ENCODE assay signal across 17 mouse cellular contexts in genomic region chr5:147607256-147607975, GRCm38 (mm10).
A peak's percentile ranks its signal among the peaks of the same experiment; 100 is the strongest.
DNase-seq lines count a peak whose midpoint lies in the region; ATAC-seq and TF ChIP-seq lines count a peak whose summit lies in the region.
"Had no signal": no experiment of that assay in that cellular context is flagged by ENCODE, and none has a peak within 500 bp of the region (broad histone marks: within the 10 kb centered on the region; RNA-seq: fewer than 3 reads in every experiment).

No protein-coding gene starts in this region.

- 68% methylated on average over 13 of the region's 13 CpGs for WGBS in heart, embryonic 13.5 days
- WGBS in kidney, adult 2 months: 71% methylated on average over 13 of the region's 13 CpGs
- 73% methylated on average over 13 of the region's 13 CpGs for WGBS in kidney, embryonic 14.5 days

- H3K4me1 ChIP-seq in heart, embryonic 13.5 days: peaks cover 16% of the 10 kb centered on the region
- H3K4me1 ChIP-seq in kidney, adult 2 months (ENCODE audit: control insufficient read depth, insufficient read depth, low read length): peaks cover 4% of the 10 kb centered on the region; the same call in 1 of the 2 replicates
- no peaks in the 10 kb centered on the region for H3K4me1 ChIP-seq in kidney, embryonic 14.5 days (ENCODE audit: control insufficient read depth, insufficient read depth, low read length)
- H3K4me1 ChIP-seq: forebrain, embryonic 12.5 days; hindbrain, embryonic 15.5 days; midbrain, embryonic 13.5 days had no signal

- peak overlapping the region; percentile 10; the same call in 1 of the 2 replicates for H3K9ac ChIP-seq in heart, embryonic 13.5 days
- H3K9ac ChIP-seq in kidney, embryonic 14.5 days (ENCODE audit: low read depth, low read length): no peak overlapping the region
- H3K9ac ChIP-seq: forebrain, embryonic 12.5 days; hindbrain, embryonic 15.5 days; lung, embryonic 14.5 days; midbrain, embryonic 13.5 days had no signal

- no peak for ATAC-seq in heart, embryonic 13.5 days (ENCODE audit: extremely low read depth, insufficient number of reproducible peaks, low FRiP score, low TSS enrichment)
- no peak for ATAC-seq in kidney, embryonic 14.5 days (ENCODE audit: low FRiP score, low TSS enrichment)
- ATAC-seq: intestine, postnatal 0 days; midbrain, embryonic 13.5 days had no signal

- H3K4me3 ChIP-seq in heart, embryonic 13.5 days: no peak overlapping the region
- no peak overlapping the region for H3K4me3 ChIP-seq in kidney, adult 2 months (ENCODE audit: insufficient read depth, low read depth, low read length)
- H3K4me3 ChIP-seq in kidney, embryonic 14.5 days (ENCODE audit: low read length): no peak overlapping the region
- H3K4me3 ChIP-seq: forebrain, embryonic 12.5 days; heart, adult 2 months; hindbrain, embryonic 15.5 days; midbrain, embryonic 13.5 days had no signal

- no peak for DNase-seq in heart, postnatal 10 days
- DNase-seq in kidney, adult 2 months: peak; percentile 62
- DNase-seq in kidney, adult 9 months: peak; percentile 37
- DNase-seq in kidney, postnatal 36 days: peak; percentile 37 to 48
- no peak for DNase-seq in lung, postnatal 4 days
- DNase-seq: cerebellum, adult 9-10 months; lung, embryonic 14.5 days; retina, postnatal 1 day; thymus, postnatal 36 days had no signal

- no peaks in the 10 kb centered on the region for H3K36me3 ChIP-seq in heart, embryonic 13.5 days
- no peaks in the 10 kb centered on the region for H3K36me3 ChIP-seq in kidney, adult 2 months (ENCODE audit: control insufficient read depth, insufficient read depth, low read length)
- no peaks in the 10 kb centered on the region for H3K36me3 ChIP-seq in kidney, embryonic 14.5 days (ENCODE audit: control insufficient read depth, insufficient read depth, low read length)
- H3K36me3 ChIP-seq: forebrain, embryonic 12.5 days; hindbrain, embryonic 15.5 days; midbrain, embryonic 13.5 days had no signal

- H3K4me2 ChIP-seq in heart, embryonic 13.5 days: no peak overlapping the region
- no peak overlapping the region for H3K4me2 ChIP-seq in kidney, embryonic 14.5 days (replicated peaks; ENCODE audit: low read depth, low read length)
- H3K4me2 ChIP-seq: forebrain, embryonic 12.5 days; hindbrain, embryonic 15.5 days; lung, embryonic 14.5 days; midbrain, embryonic 13.5 days had no signal

- peak overlapping the region; percentile 68 for H3K27ac ChIP-seq in heart, embryonic 13.5 days (replicated peaks)
- H3K27ac ChIP-seq in kidney, adult 2 months (ENCODE audit: insufficient read depth, low read depth, low read length): no peak overlapping the region
- no peak overlapping the region for H3K27ac ChIP-seq in kidney, embryonic 14.5 days (ENCODE audit: low read depth, low read length)
- H3K27ac ChIP-seq: forebrain, embryonic 12.5 days; heart, adult 2 months; hindbrain, embryonic 15.5 days; macrophage; midbrain, embryonic 13.5 days had no signal

- intact Hi-C loops in heart, postnatal 10 days (cut with DNase I): no loop called here

- no peaks in the 10 kb centered on the region for H3K27me3 ChIP-seq in heart, embryonic 13.5 days (replicated peaks)
- H3K27me3 ChIP-seq in kidney, adult 2 months (replicated peaks; ENCODE audit: control insufficient read depth, insufficient read depth, low read length): no peaks in the 10 kb centered on the region
- no peaks in the 10 kb centered on the region for H3K27me3 ChIP-seq in kidney, embryonic 14.5 days (ENCODE audit: control insufficient read depth, insufficient read depth, low read length)
- H3K27me3 ChIP-seq: forebrain, embryonic 12.5 days; hindbrain, embryonic 15.5 days; midbrain, embryonic 13.5 days had no signal

- TF ChIP-seq POLR2A in kidney, adult 2 months (IDR thresholded peaks at IDR 0.05; ENCODE audit: low read depth, low read length): no peak

- peaks cover 7% of the 10 kb centered on the region; the same call in 1 of the 2 replicates for H3K9me3 ChIP-seq in heart, embryonic 13.5 days
- no peaks in the 10 kb centered on the region for H3K9me3 ChIP-seq in kidney, embryonic 14.5 days (ENCODE audit: control insufficient read depth, low read length)
- H3K9me3 ChIP-seq: forebrain, embryonic 12.5 days; hindbrain, embryonic 15.5 days; midbrain, embryonic 13.5 days had no signal

- TF ChIP-seq CTCF in kidney, adult 2 months (conservative IDR thresholded peaks at IDR 0.05; ENCODE audit: insufficient read depth, insufficient read length, low read depth, low read length): no peak

Comparison
In these comparisons a context has a peak if more than half of its experiments do, and no peak if none do; other contexts are left out.
1. DNase-seq: peak in kidney, adult 2 months (single experiment), kidney, adult 9 months (single experiment) and kidney, postnatal 36 days (2 of 2); none in heart, postnatal 10 days (0 of 2) and lung, postnatal 4 days (0 of 2).